Mouse (Mus musculus) hindbrain, embryonic 13.5 days (tissue): ENCODE data around the gene Arl3. TPM values are rescaled to one million over a fixed set of nuclear protein-coding genes. Genes with fewer than 3 reads are reported as not detected.
"Not testable (repeated sequence)": the region's sequence is repeated elsewhere in the genome, so short reads cannot be mapped to it uniquely, and the experiment has no call there.

ENCODE experiments used
- ATAC-seq: fragments of 200-750 bp; cut with Nextera tagmentation; 2 replicates; pipeline ENCODE4 v1.8.0; 2017; ENCODE audit warnings: moderate TSS enrichment; ENCODE audit not compliant: low FRiP score
- H3K27ac ChIP-seq: fragments of 300-500 bp; sonication (generic); 2 replicates; pipeline ENCODE4 v1.5.1; 2015; ENCODE audit warnings: inconsistent platforms, mild to moderate bottlenecking, moderate library complexity
- H3K27me3 ChIP-seq: fragments of 300-500 bp; sonication (generic); 2 replicates; pipeline ENCODE4 v1.6.1; 2015; ENCODE audit warnings: mild to moderate bottlenecking, inconsistent platforms
- H3K36me3 ChIP-seq: fragments of 300-500 bp; sonication (generic); 2 replicates; pipeline ENCODE4 v1.6.1; 2015; ENCODE audit warnings: mild to moderate bottlenecking, inconsistent platforms
- H3K4me1 ChIP-seq: fragments of 300-500 bp; sonication (generic); replicated peaks from 2 replicates; pipeline ENCODE4 v1.6.1; 2015; ENCODE audit warnings: inconsistent platforms
- H3K4me2 ChIP-seq: fragments of 300-500 bp; sonication (generic); 2 replicates; pipeline ENCODE4 v1.6.1; 2015; ENCODE audit warnings: inconsistent platforms, mild to moderate bottlenecking, moderate library complexity
- H3K4me3 ChIP-seq: fragments of 300-500 bp; sonication (generic); 2 replicates; pipeline ENCODE4 v1.5.1; 2015; ENCODE audit warnings: mild to moderate bottlenecking, inconsistent platforms
- H3K9ac ChIP-seq: fragments of 300-500 bp; sonication (generic); 2 replicates; pipeline ENCODE4 v1.6.1; 2015; ENCODE audit warnings: mild to moderate bottlenecking, inconsistent platforms
- H3K9me3 ChIP-seq: fragments of 300-500 bp; sonication (generic); 2 replicates; pipeline ENCODE4 v1.6.1; 2016; ENCODE audit warnings: inconsistent platforms
- WGBS: fragments of 180-500 bp; shearing (Covaris S2); methylation state at CpG from one replicate; pipeline ENCODE4 v1.1.7; 2015; 5-methylcytosine and 5-hydroxymethylcytosine counted together
- polyA plus RNA-seq: library from polyadenylated mRNA; unstranded; fragments of >200 nt; fragmentation: Nextera tagmentation; extraction: Ambion mirVana; gene quantifications from 2 replicates; pipeline ENCODE4 v1.2.1, GENCODE M21; 2015

The Arl3 gene
- polyA plus RNA-seq, 1 experiment from 2014 or later: 212 TPM

DNA sequence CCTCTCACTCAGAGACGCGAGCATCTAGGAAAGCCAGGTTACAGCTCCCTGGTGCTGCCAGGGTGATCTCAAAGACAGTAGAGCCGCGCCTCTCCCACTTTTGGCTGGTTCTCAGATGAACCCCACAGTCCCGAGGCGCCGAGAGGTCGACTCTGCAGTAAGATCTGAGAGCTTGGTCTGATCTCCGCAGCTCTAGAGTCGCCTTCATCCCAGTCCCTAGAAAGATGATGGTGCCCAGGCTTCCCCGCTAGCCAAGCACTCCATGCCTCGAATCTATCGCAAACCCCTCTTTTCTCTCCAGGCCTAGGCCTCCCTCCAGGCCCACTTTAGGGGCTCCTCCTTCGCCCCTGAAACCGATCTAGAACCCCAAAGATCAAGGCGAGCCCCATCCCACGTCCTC lies 450 bp downstream of the Arl3 start:
- Histone ChIP-seq H3K4me2 (peak overlapping the region; percentile 71), H3K27me3 (no peaks in the 10 kb centered on the region), H3K4me1 (peaks cover 36% of the 10 kb centered on the region), H3K9me3 (no peaks in the 10 kb centered on the region), H3K36me3 (peaks cover 2% of the 10 kb centered on the region), H3K4me3 (peak overlapping the region; percentile 79), H3K27ac (peak overlapping the region; percentile 90), H3K9ac (peak overlapping the region; percentile 89)
- ATAC-seq: peak; percentile 58
- under 1% methylated on average over 17 of the region's 17 CpGs for WGBS

DNA sequence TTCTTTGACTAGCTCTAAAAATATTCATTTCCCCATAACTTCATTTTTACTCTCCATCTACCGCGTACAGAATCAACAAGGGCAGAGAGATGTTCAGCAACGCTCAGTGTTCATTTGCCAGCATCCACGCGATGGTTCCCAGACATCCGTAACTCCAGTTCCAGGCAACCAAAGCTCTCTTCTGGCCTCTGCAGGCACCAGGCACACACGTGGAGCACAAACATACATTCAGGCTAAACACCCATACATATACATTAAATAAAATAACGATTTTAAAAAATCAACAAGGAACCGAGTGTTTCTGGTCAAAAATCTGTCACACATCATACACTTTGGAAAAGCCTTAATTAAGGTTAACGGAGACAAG lies 1.1 kb downstream of the Arl3 start:
- peak overlapping the region; percentile 89 for H3K9ac ChIP-seq
- WGBS: 15% methylated on average over 10 of the region's 10 CpGs
- no peaks in the 10 kb centered on the region for H3K27me3 ChIP-seq
- H3K9me3 ChIP-seq: no peaks in the 10 kb centered on the region
- peak overlapping the region; percentile 79 for H3K4me3 ChIP-seq
- peaks cover 36% of the 10 kb centered on the region for H3K4me1 ChIP-seq
- ATAC-seq: no peak
- peaks cover 7% of the 10 kb centered on the region for H3K36me3 ChIP-seq
- peak overlapping the region; percentile 71 for H3K4me2 ChIP-seq
- H3K27ac ChIP-seq: peak overlapping the region; percentile 90; the same call in 1 of the 2 replicates

DNA sequence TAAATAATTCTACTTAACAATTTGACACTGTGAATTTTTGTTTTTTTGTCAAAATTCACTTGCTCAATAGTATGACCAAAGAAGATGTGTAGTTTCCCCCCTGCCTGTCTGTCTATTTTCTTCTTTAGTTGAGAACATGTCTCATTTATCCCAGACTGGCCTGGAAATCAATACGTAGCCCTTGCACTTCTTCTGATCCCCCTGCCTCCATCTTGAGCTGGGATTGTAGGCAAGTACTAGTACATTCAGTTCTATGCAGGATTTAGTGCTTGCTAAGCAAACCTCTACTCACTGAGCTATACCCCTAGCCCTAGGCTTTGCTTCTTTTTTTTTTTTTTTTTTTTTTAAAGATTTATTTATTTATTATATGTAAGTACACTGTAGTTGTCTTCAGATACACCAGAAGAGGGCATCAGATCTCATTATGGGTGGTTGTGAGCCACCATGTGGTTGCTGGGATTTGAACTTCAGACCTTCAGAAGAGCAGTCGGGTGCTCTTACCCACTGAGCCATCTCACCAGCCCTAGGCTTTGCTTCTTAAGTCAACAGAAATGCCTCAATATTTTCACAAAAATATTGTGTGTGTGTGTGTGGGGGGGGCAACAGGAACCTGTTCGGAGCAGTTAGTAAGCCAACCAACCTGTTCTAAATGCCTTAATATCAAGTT lies 1.7 kb downstream of the Arl3 start:
- not testable (repeated sequence) for H3K9me3 ChIP-seq, H3K36me3 ChIP-seq, H3K27me3 ChIP-seq, ATAC-seq
- Histone ChIP-seq H3K9ac (peak overlapping the region; percentile 89; the same call in 1 of the 2 replicates), H3K4me2 (peak overlapping the region; percentile 71), H3K4me3 (peak overlapping the region; percentile 79), H3K27ac (0 out of 2 replicates have a peak overlapping the region, but pooled peaks have one; percentile 90), H3K4me1 (peaks cover 36% of the 10 kb centered on the region)
- 76% methylated on average over 3 of the region's 3 CpGs for WGBS

DNA sequence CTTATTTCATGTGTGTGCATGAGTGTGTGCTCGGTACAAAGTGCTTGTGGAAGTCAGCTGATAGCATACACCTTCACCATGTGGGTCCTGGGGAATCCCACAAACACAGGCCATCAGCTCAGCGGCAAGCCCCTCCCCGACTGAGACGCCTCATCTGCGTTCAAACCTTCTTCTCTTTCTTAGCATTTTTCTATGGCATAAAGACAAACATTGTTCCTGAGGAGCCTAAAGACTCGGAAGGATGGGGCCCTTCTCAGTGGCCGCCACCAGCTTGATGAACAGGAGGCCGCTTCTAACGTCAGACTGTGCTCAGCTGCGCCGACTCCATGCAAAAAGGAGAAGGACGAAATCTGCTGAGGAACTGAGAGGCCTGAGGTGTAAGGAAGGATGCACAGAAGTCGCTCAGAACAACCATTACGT lies 8.9 kb downstream of the Arl3 start:
- H3K4me2 ChIP-seq: no peak overlapping the region
- peaks cover 14% of the 10 kb centered on the region for H3K36me3 ChIP-seq
- ATAC-seq: no peak
- no peak overlapping the region for H3K27ac ChIP-seq
- no peak overlapping the region; the same call in 1 of the 2 replicates for H3K9ac ChIP-seq
- no peaks in the 10 kb centered on the region for H3K9me3 ChIP-seq
- no peak overlapping the region for H3K4me3 ChIP-seq
- no peaks in the 10 kb centered on the region for H3K27me3 ChIP-seq
- 72% methylated on average over 14 of the region's 14 CpGs for WGBS
- peaks cover 7% of the 10 kb centered on the region; the same call in 1 of the 2 replicates for H3K4me1 ChIP-seq

DNA sequence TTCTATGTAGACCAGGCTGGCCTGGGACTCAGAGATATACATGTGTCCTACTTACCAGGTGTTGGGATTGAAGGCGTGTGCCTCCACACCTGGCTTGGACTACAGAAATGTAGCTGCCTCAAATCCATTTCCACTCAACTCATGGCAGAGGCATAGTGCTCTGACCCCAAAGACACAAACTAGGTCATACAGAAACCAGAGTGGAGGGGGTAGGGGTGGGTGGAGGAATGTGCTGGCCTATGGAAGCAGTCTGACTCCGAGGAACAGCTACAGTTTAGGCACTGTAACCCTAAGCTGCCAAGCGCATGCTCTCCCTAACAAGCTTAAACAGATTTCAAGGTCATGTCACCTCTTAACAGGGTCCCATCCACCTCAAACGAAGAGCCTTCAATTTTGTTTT lies 9.4 kb downstream of the Arl3 start:
- Histone ChIP-seq H3K9ac (no peak overlapping the region), H3K27me3 (no peaks in the 10 kb centered on the region), H3K27ac (no peak overlapping the region), H3K9me3 (no peaks in the 10 kb centered on the region), H3K4me3 (no peak overlapping the region), H3K4me2 (no peak overlapping the region), H3K4me1 (peaks cover 7% of the 10 kb centered on the region; the same call in 1 of the 2 replicates), H3K36me3 (peaks cover 14% of the 10 kb centered on the region)
- no peak for ATAC-seq
- 84% methylated on average over 4 of the region's 4 CpGs for WGBS

DNA sequence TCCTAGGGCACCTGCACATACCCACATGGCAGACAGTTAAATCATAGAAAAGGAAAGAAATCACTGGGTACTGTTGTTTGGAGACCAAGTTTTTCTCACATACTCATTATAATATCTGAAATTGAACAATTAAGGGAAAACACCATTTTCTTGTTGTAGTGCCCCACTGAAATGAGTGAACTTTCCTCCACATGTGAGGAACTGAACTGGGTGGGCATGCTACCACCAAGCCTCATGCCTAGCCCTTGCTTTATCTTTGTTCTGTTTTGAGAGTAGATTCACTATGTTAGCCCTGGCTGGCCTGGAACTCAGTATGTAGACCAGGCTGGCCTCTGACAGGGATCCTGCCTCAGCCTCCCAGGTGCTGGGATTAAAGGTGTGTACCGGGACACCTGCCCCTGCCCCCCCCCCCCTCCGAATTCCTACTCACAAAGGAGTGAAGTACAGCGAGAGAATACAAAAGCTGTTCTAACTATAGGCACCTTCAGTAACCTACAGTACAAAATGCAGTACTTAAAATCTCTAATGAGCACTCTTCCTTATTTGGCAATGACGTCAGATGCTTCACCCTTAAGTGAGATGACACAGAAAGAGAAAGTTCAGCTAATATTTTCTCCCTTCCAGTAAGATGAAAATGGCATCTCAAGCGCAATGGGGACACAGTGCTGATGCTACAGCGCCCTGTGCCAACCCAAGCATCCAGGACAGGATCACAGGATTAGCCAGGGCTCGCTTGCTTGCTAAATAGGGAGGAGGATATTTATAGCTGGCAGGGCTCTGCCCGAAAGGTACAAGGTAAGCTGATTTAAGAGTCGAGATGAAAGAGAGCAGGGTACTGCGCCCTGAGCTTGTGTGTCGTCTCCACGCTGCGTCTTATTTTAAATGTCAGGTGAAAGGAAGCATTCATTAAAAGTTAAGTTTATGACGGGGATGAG lies 10.2 kb downstream of the Arl3 start:
- ATAC-seq: no peak
- Histone ChIP-seq H3K9ac (no peak overlapping the region), H3K4me2 (no peak overlapping the region), H3K4me1 (peaks cover 7% of the 10 kb centered on the region; the same call in 1 of the 2 replicates), H3K27ac (peak overlapping the region; percentile 59; the same call in 1 of the 2 replicates), H3K27me3 (no peaks in the 10 kb centered on the region), H3K9me3 (no peaks in the 10 kb centered on the region), H3K4me3 (no peak overlapping the region), H3K36me3 (peaks cover 19% of the 10 kb centered on the region)
- WGBS: 93% methylated on average over 14 of the region's 14 CpGs

DNA sequence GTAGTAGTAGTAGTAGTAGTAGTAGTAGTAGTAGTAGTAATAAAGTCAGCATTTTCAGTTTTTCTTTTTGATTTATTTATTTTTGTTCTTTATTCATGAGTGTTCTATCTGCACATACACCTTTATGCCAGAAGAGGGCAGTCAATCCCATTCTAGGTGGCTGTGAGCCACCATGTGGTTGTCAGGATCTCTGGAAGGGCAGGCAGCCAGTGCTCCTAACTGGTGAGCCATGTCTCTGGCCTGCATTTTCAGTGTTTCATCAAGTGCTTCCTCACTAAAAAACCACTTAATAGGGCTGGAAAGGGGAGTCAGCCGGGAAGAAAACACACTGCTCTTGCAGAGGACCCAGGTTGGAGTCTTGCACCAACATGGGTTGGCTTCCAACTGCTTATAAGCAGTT lies 10.9 kb downstream of the Arl3 start:
- H3K4me3 ChIP-seq: no peak overlapping the region
- no peak overlapping the region for H3K9ac ChIP-seq
- no peak for ATAC-seq
- H3K4me2 ChIP-seq: no peak overlapping the region
- H3K9me3 ChIP-seq: no peaks in the 10 kb centered on the region
- H3K27me3 ChIP-seq: no peaks in the 10 kb centered on the region
- 34% methylated on average over 1 of the region's 1 CpGs for WGBS
- peaks cover 20% of the 10 kb centered on the region for H3K36me3 ChIP-seq
- H3K27ac ChIP-seq: peak overlapping the region; percentile 59; the same call in 1 of the 2 replicates
- H3K4me1 ChIP-seq: peaks cover 7% of the 10 kb centered on the region; the same call in 1 of the 2 replicates

DNA sequence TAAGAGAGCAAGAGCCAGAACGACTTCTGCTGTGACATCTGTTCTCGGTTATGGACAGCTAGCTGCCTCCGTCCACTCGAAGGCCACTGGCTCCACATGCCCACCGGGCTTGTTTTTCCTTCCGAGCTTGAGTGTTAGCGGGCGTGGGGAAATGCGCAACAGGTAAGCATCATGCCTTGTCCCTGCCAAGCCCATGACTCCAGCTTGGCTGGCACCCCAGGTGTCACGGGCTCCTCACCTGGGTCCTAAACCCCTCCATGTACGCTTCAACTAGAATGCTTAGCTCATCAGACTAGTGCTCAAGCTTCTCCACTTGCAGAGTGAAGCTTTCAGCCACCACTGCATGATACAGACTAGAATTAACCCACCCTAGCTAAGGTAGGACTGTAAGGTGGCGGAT lies 14.4 kb downstream of the Arl3 start:
- Histone ChIP-seq H3K27ac (no peak overlapping the region), H3K4me1 (peaks cover 9% of the 10 kb centered on the region), H3K9ac (no peak overlapping the region), H3K27me3 (no peaks in the 10 kb centered on the region), H3K4me2 (no peak overlapping the region), H3K9me3 (no peaks in the 10 kb centered on the region), H3K36me3 (peaks cover 49% of the 10 kb centered on the region), H3K4me3 (no peak overlapping the region)
- 66% methylated on average over 12 of the region's 12 CpGs for WGBS
- ATAC-seq: no peak

DNA sequence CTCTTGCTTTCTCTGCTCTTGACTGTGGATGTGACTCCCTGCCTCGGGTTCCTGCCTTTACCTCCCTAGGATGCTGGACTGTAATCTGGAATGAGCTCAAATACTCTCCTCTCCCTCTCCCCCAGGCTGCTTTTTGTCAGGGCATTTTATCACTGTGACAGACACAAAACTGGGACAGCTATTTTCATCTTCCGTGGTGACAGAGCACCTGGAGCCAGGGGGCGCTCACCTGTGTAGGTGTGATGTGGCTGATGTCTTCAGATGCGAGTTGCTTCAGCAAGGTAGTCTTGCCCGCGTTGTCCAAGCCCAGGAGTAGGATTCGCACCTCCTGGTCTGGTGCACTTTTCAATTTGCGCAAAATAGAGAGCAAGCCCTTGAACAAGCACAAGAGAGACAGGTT lies 15.0 kb downstream of the Arl3 start:
- WGBS: 78% methylated on average over 8 of the region's 8 CpGs
- Histone ChIP-seq H3K27ac (no peak overlapping the region), H3K27me3 (no peaks in the 10 kb centered on the region), H3K4me2 (no peak overlapping the region), H3K9me3 (no peaks in the 10 kb centered on the region), H3K36me3 (peaks cover 52% of the 10 kb centered on the region), H3K9ac (no peak overlapping the region), H3K4me3 (no peak overlapping the region), H3K4me1 (peaks cover 15% of the 10 kb centered on the region)
- no peak for ATAC-seq

DNA sequence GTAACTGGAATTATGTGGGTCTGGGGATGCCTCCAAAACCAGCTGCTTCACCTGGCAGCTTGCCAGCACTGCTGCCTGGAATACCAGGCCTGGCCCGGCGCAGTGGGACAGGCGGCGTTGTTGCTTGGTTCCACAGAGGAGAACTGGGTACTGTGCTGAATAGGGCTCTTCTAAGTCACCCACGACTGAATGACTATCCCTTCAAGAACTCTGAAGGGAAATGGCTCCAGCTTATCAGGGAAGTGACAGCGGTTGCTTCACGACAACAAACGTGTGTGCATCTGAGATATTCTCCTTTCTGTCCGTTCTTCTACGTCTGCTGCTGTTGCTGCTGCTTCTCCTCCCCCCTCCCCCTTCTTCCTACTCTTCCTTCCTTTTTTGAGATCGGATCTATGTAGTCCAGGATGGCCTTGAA lies 19.4 kb downstream of the Arl3 start:
- peak overlapping the region; percentile 72 for H3K27ac ChIP-seq
- H3K4me3 ChIP-seq: no peak overlapping the region
- H3K9me3 ChIP-seq: no peaks in the 10 kb centered on the region
- no peak for ATAC-seq
- H3K36me3 ChIP-seq: peaks cover 80% of the 10 kb centered on the region
- WGBS: 56% methylated on average over 11 of the region's 11 CpGs
- H3K4me2 ChIP-seq: no peak overlapping the region
- H3K27me3 ChIP-seq: no peaks in the 10 kb centered on the region
- H3K4me1 ChIP-seq: peaks cover 14% of the 10 kb centered on the region
- no peak overlapping the region for H3K9ac ChIP-seq

DNA sequence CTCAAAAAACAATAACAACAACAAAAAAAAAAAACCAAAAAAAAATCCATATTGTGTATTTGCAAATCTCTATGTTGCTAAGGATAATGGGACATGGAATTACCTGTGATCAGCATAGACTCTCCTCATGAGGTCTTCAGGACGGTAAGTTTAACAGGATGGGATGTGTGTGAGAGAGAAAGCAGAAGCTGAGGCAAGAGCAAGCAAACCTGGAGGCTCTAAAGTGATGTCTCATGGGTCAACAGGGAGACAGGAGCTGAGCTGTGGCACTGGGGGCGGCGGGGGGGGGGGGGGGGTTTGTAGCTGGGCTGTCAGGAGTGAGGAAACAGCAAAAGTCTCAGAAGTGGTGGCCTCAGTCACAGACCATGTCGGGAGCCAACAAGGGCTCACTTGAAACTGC lies 20.5 kb downstream of the Arl3 start:
- H3K27me3 ChIP-seq: no peaks in the 10 kb centered on the region
- no peaks in the 10 kb centered on the region for H3K9me3 ChIP-seq
- WGBS: 89% methylated on average over 3 of the region's 4 CpGs
- no peak overlapping the region for H3K27ac ChIP-seq
- H3K4me3 ChIP-seq: no peak overlapping the region
- no peak for ATAC-seq
- peaks cover 80% of the 10 kb centered on the region for H3K36me3 ChIP-seq
- peaks cover 24% of the 10 kb centered on the region for H3K4me1 ChIP-seq
- H3K4me2 ChIP-seq: no peak overlapping the region
- no peak overlapping the region for H3K9ac ChIP-seq

DNA sequence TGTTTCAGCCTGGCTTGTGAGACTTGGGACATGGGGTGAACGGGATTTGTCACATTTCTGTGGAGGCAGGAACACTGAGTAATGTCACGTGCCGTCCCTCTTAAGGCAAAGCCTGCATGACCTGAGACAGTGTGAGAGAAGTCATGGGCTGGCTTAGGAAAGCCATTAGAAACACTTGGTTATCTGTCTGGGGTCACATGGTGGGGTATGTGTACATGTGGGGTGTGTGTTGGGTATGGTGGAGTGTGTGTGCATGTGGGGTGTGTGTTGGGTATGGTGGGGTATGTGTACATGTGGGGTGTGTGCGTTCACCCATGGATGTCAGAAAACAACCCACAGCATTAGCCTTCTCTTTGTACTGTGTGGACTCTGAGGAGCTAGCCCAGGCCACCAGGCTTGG lies 22.6 kb downstream of the Arl3 start:
- no peak overlapping the region for H3K27ac ChIP-seq
- no peak overlapping the region for H3K4me2 ChIP-seq
- H3K9me3 ChIP-seq: no peaks in the 10 kb centered on the region
- peaks cover 71% of the 10 kb centered on the region for H3K36me3 ChIP-seq
- no peak overlapping the region for H3K9ac ChIP-seq
- peaks cover 27% of the 10 kb centered on the region for H3K4me1 ChIP-seq
- WGBS: 95% methylated on average over 4 of the region's 4 CpGs
- H3K27me3 ChIP-seq: no peaks in the 10 kb centered on the region
- no peak; the same call in 1 of the 2 replicates for ATAC-seq
- H3K4me3 ChIP-seq: no peak overlapping the region
